Mouse (Mus musculus): ENCODE data around the gene Znrf3.

- no peak for TF ChIP-seq POLR2A (IDR thresholded peaks at IDR 0.05; ENCODE audit: insufficient read length, low read depth)
- no peak for TF ChIP-seq MYOD1 (IDR thresholded peaks at IDR 0.05; ENCODE audit: control insufficient read depth in 1 of 3, insufficient read length in 2 of 3, low read depth in 2 of 3)
- TF ChIP-seq E2F4 (IDR thresholded peaks at IDR 0.05; ENCODE audit: insufficient read depth), result no peak
- no peak for TF ChIP-seq MAX (IDR thresholded peaks at IDR 0.05; ENCODE audit: low read depth)
These were observed 33.5 kb upstream of the Znrf3 start for GRCm38 (mm10) chr11:5478193-5478592.

Data from myocyte (in vitro differentiated cells).